Mouse (Mus musculus): ENCODE results near the gene Sept9. TPM values are rescaled to one million over a fixed set of nuclear protein-coding genes. Genes with fewer than 3 reads are reported as not detected.

Sept9 gene
- polyA plus RNA-seq, 1 experiment: 45.3 TPM

- Histone ChIP-seq H3K4me3 (ENCODE audit: extremely low read depth, insufficient read depth, insufficient read length) (no peak overlapping the region), H3K36me3 (ENCODE audit: control insufficient read depth, insufficient read depth, low read length) (no peaks in the 10 kb centered on the region), H3K27me3 (ENCODE audit: control insufficient read depth, insufficient read depth, low read length) (peaks cover 2% of the 10 kb centered on the region), H3K27ac (ENCODE audit: insufficient read depth, low read length) (no peak overlapping the region), H3K4me1 (ENCODE audit: control insufficient read depth, insufficient read depth, insufficient read length) (no peaks in the 10 kb centered on the region)
- WGBS: 20% methylated on average over 9 of the region's 9 CpGs
- DNase-seq (ENCODE audit: low read depth in 1 of 2, low spot score in 2 of 2): no peak
- no peak for TF ChIP-seq POLR2A (IDR thresholded peaks at IDR 0.05; ENCODE audit: low read depth, low read length)
- no peak for TF ChIP-seq CTCF (IDR thresholded peaks at IDR 0.05; ENCODE audit: extremely low read depth, insufficient read depth, insufficient read length, insufficient replicate concordance)
Measured at GRCm38 (mm10) chr11:117384235-117384634, 184.8 kb downstream of the Sept9 start.

- 4% methylated on average over 16 of the region's 16 CpGs for WGBS
- TF ChIP-seq CTCF (IDR thresholded peaks at IDR 0.05; ENCODE audit: extremely low read depth, insufficient read depth, insufficient read length, insufficient replicate concordance) (peak; percentile 47; the same call in 1 of the 2 replicates), POLR2A (IDR thresholded peaks at IDR 0.05; ENCODE audit: low read depth, low read length) (no peak)
- DNase-seq (ENCODE audit: low read depth in 1 of 2, low spot score in 2 of 2): peak in 1 of 2 experiments; percentile 58
- Histone ChIP-seq H3K27ac (ENCODE audit: insufficient read depth, low read length) (no peak overlapping the region), H3K4me1 (ENCODE audit: control insufficient read depth, insufficient read depth, insufficient read length) (no peaks in the 10 kb centered on the region), H3K4me3 (ENCODE audit: extremely low read depth, insufficient read depth, insufficient read length) (no peak overlapping the region), H3K27me3 (ENCODE audit: control insufficient read depth, insufficient read depth, low read length) (peaks cover 2% of the 10 kb centered on the region), H3K36me3 (ENCODE audit: control insufficient read depth, insufficient read depth, low read length) (no peaks in the 10 kb centered on the region)
Measured at GRCm38 (mm10) chr11:117384897-117385296, 185.4 kb downstream of the Sept9 start.

GRCm38 (mm10) chr11:117385331-117386103 lies 186.1 kb downstream of the Sept9 start:
- Histone ChIP-seq H3K27ac (ENCODE audit: insufficient read depth, low read length) (no peak overlapping the region), H3K4me1 (ENCODE audit: control insufficient read depth, insufficient read depth, insufficient read length) (no peaks in the 10 kb centered on the region), H3K36me3 (ENCODE audit: control insufficient read depth, insufficient read depth, low read length) (no peaks in the 10 kb centered on the region), H3K4me3 (ENCODE audit: extremely low read depth, insufficient read depth, insufficient read length) (no peak overlapping the region), H3K27me3 (ENCODE audit: control insufficient read depth, insufficient read depth, low read length) (peaks cover 2% of the 10 kb centered on the region)
- 68% methylated on average over 15 of the region's 15 CpGs for WGBS
- no peak for TF ChIP-seq POLR2A (IDR thresholded peaks at IDR 0.05; ENCODE audit: low read depth, low read length)
- no peak for TF ChIP-seq CTCF (IDR thresholded peaks at IDR 0.05; ENCODE audit: extremely low read depth, insufficient read depth, insufficient read length, insufficient replicate concordance)
- DNase-seq (ENCODE audit: low read depth in 1 of 2, low spot score in 2 of 2): no peak

- TF ChIP-seq POLR2A (IDR thresholded peaks at IDR 0.05; ENCODE audit: low read depth, low read length) (no peak), CTCF (IDR thresholded peaks at IDR 0.05; ENCODE audit: extremely low read depth, insufficient read depth, insufficient read length, insufficient replicate concordance) (no peak)
- H3K4me1 ChIP-seq (ENCODE audit: control insufficient read depth, insufficient read depth, insufficient read length): no peaks in the 10 kb centered on the region
- WGBS: 80% methylated on average over 10 of the region's 10 CpGs
- peaks cover 2% of the 10 kb centered on the region for H3K27me3 ChIP-seq (ENCODE audit: control insufficient read depth, insufficient read depth, low read length)
- no peaks in the 10 kb centered on the region for H3K36me3 ChIP-seq (ENCODE audit: control insufficient read depth, insufficient read depth, low read length)
- no peak overlapping the region for H3K27ac ChIP-seq (ENCODE audit: insufficient read depth, low read length)
- no peak overlapping the region for H3K4me3 ChIP-seq (ENCODE audit: extremely low read depth, insufficient read depth, insufficient read length)
- DNase-seq (ENCODE audit: low read depth in 1 of 2, low spot score in 2 of 2): no peak
Measured at GRCm38 (mm10) chr11:117387241-117387640, 187.8 kb downstream of the Sept9 start.

- Histone ChIP-seq H3K4me1 (ENCODE audit: control insufficient read depth, insufficient read depth, insufficient read length) (peaks cover 7% of the 10 kb centered on the region), H3K27me3 (ENCODE audit: control insufficient read depth, insufficient read depth, low read length) (peaks cover 4% of the 10 kb centered on the region), H3K36me3 (ENCODE audit: control insufficient read depth, insufficient read depth, low read length) (no peaks in the 10 kb centered on the region), H3K27ac (ENCODE audit: insufficient read depth, low read length) (no peak overlapping the region), H3K4me3 (ENCODE audit: extremely low read depth, insufficient read depth, insufficient read length) (no peak overlapping the region)
- WGBS: 28% methylated on average over 12 of the region's 12 CpGs
- TF ChIP-seq POLR2A (IDR thresholded peaks at IDR 0.05; ENCODE audit: low read depth, low read length): no peak
- peak; percentile 88 for TF ChIP-seq CTCF (IDR thresholded peaks at IDR 0.05; ENCODE audit: extremely low read depth, insufficient read depth, insufficient read length, insufficient replicate concordance)
- peak in 1 of 2 experiments; percentile 23 for DNase-seq (ENCODE audit: low read depth in 1 of 2, low spot score in 2 of 2)
Measured at GRCm38 (mm10) chr11:117390001-117390402, 190.5 kb downstream of the Sept9 start.

- TF ChIP-seq POLR2A (IDR thresholded peaks at IDR 0.05; ENCODE audit: low read depth, low read length): no peak
- no peak for TF ChIP-seq CTCF (IDR thresholded peaks at IDR 0.05; ENCODE audit: extremely low read depth, insufficient read depth, insufficient read length, insufficient replicate concordance)
- H3K36me3 ChIP-seq (ENCODE audit: control insufficient read depth, insufficient read depth, low read length): no peaks in the 10 kb centered on the region
- H3K27me3 ChIP-seq (ENCODE audit: control insufficient read depth, insufficient read depth, low read length): peaks cover 6% of the 10 kb centered on the region
- H3K27ac ChIP-seq (ENCODE audit: insufficient read depth, low read length): no peak overlapping the region
- 33% methylated on average over 7 of the region's 7 CpGs for WGBS
- H3K4me1 ChIP-seq (ENCODE audit: control insufficient read depth, insufficient read depth, insufficient read length): peaks cover 7% of the 10 kb centered on the region
- no peak overlapping the region for H3K4me3 ChIP-seq (ENCODE audit: extremely low read depth, insufficient read depth, insufficient read length)
- no peak for DNase-seq (ENCODE audit: low read depth in 1 of 2, low spot score in 2 of 2)
Measured at GRCm38 (mm10) chr11:117390774-117391534, 191.5 kb downstream of the Sept9 start.
